Comparison of ENCODE assay signal across 9 mouse cellular contexts in the genomic region with DNA sequence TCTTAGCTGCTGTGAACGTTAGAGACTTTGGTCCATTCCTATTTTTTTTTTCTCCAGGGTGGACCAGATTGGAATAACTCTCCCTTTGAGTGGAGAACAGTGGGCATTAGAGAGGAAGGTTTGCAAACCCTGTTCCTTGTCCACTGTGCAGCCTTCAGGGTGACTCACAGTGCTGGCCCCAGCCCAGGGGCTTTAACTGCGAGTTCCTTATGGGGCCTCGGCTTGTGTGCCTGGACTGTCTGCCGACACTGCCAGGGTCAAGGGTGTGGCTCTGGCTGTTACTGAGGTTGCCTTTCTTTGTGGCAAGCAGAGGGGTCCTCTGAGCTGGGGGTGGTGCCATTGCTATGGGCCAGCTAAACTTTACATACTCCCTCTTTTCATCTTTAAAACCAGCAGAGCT. TPM values are rescaled to one million over a fixed set of nuclear protein-coding genes. Genes with fewer than 3 reads are reported as not detected.
DNase-seq lines count a peak whose midpoint lies in the region; ATAC-seq and TF ChIP-seq lines count a peak whose summit lies in the region.
"Had no signal": no experiment of that assay in that cellular context is flagged by ENCODE, and none has a peak within 500 bp of the region (broad histone marks: within the 10 kb centered on the region; RNA-seq: fewer than 3 reads in every experiment).

No protein-coding gene starts in this region.

- 58% methylated on average over 4 of the region's 4 CpGs for WGBS in lung, postnatal 0 days
- WGBS in intestine, postnatal 0 days: 28% methylated on average over 4 of the region's 4 CpGs

- no peaks in the 10 kb centered on the region for H3K9me3 ChIP-seq in lung, postnatal 0 days (ENCODE audit: low read length)
- no peaks in the 10 kb centered on the region for H3K9me3 ChIP-seq in intestine, postnatal 0 days (ENCODE audit: control insufficient read depth)

- no peak for TF ChIP-seq CTCF in lung, postnatal 0 days (IDR thresholded peaks at IDR 0.05)
- no peak for TF ChIP-seq CTCF in intestine, postnatal 0 days (IDR thresholded peaks at IDR 0.05; ENCODE audit: low read depth)

- H3K27ac ChIP-seq in lung, postnatal 0 days (ENCODE audit: low read length): no peak overlapping the region
- 0 out of 2 replicates have a peak overlapping the region, but pooled peaks have one; percentile 28 for H3K27ac ChIP-seq in intestine, postnatal 0 days (ENCODE audit: low read depth, low read length)

- intact Hi-C loops in gastrocnemius, postnatal 14 days (cut with DNase I; ENCODE audit: low total_unique reads): no loop called here

- no peak for DNase-seq in lung, postnatal 0 days (ENCODE audit: low spot score)
- DNase-seq in lung, postnatal 25 days (ENCODE audit: low spot score): no peak
- peak; percentile 48 to 73 for DNase-seq in adrenal gland, adult 18-20 months (ENCODE audit: low spot score in 2 of 2)
- peak; percentile 74 for DNase-seq in gastrocnemius, postnatal 14 days
- no peak for DNase-seq in spleen, postnatal 4 days (ENCODE audit: low spot score in 2 of 2)
- DNase-seq in kidney, adult 8-10 months: no peak
- no peak for DNase-seq in left cerebral cortex, adult 11 months (ENCODE audit: low spot score)

- no peak overlapping the region for H3K9ac ChIP-seq in lung, postnatal 0 days (replicated peaks; ENCODE audit: low read depth)
- H3K9ac ChIP-seq in intestine, postnatal 0 days (ENCODE audit: low read depth, low read length): no peak overlapping the region

- H3K27me3 ChIP-seq in lung, postnatal 0 days (replicated peaks; ENCODE audit: insufficient read depth, low read length): no peaks in the 10 kb centered on the region
- no peaks in the 10 kb centered on the region for H3K27me3 ChIP-seq in intestine, postnatal 0 days (replicated peaks; ENCODE audit: control insufficient read depth, insufficient read depth, low read length)

- no peaks in the 10 kb centered on the region for H3K36me3 ChIP-seq in lung, postnatal 0 days (ENCODE audit: insufficient read depth, low read length)
- H3K36me3 ChIP-seq in intestine, postnatal 0 days (ENCODE audit: control insufficient read depth, insufficient read depth): peaks cover 14% of the 10 kb centered on the region; the same call in 1 of the 2 replicates

- H3K4me2 ChIP-seq in lung, postnatal 0 days (replicated peaks; ENCODE audit: low read depth, low read length): no peak overlapping the region
- 0 out of 2 replicates have a peak overlapping the region, but pooled peaks have one; percentile 17 for H3K4me2 ChIP-seq in intestine, postnatal 0 days (replicated peaks; ENCODE audit: low read depth)
- H3K4me2 ChIP-seq: midbrain, embryonic 11.5 days had no signal

- 0 out of 2 replicates have a peak, but pooled peaks cover under 1% of the 10 kb centered on the region for H3K4me1 ChIP-seq in lung, postnatal 0 days (ENCODE audit: insufficient read depth, low read depth, low read length)
- H3K4me1 ChIP-seq in intestine, postnatal 0 days (replicated peaks; ENCODE audit: control insufficient read depth, insufficient read depth, low read length): no peaks in the 10 kb centered on the region

- TF ChIP-seq EP300 in lung, postnatal 0 days (IDR thresholded peaks at IDR 0.05): no peak

- peak; percentile 34 for ATAC-seq in lung, postnatal 0 days
- ATAC-seq in intestine, postnatal 0 days: no peak

- no peak overlapping the region for H3K4me3 ChIP-seq in lung, postnatal 0 days (ENCODE audit: low read depth, low read length)
- H3K4me3 ChIP-seq in intestine, postnatal 0 days (ENCODE audit: low read depth, low read length): no peak overlapping the region

RNA-seq across cellular contexts. Expression of a gene that starts 5.8 kb away (rescaled TPM):
- 25.3 and 28.6 TPM in 2 replicates for polyA plus RNA-seq in lung, postnatal 0 days (2015; fragmentation: Nextera tagmentation; extraction: Ambion mirVana)
- 10 to 100 TPM; 32.5 to 33.0 TPM for total RNA-seq in adrenal gland, adult 18-20 months (2021)
- 1 to 10 TPM; 6.5 to 7.8 TPM for total RNA-seq in gastrocnemius, postnatal 14 days (2021)
- 18.3 and 18.5 TPM in 2 replicates for polyA plus RNA-seq in intestine, postnatal 0 days (2015; fragmentation: Nextera tagmentation; extraction: Ambion mirVana)

RNA-seq across cellular contexts. Expression of a gene that starts 23.5 kb away (rescaled TPM):
- 279 and 307 TPM in 2 replicates for polyA plus RNA-seq in lung, postnatal 0 days (2015; fragmentation: Nextera tagmentation; extraction: Ambion mirVana)
- 100 to 1,000 TPM; 209 to 228 TPM for total RNA-seq in adrenal gland, adult 18-20 months (2021)
- total RNA-seq in gastrocnemius, postnatal 14 days (2021): 10 to 100 TPM; 34.2 to 66.6 TPM
- polyA plus RNA-seq in intestine, postnatal 0 days (2015; fragmentation: Nextera tagmentation; extraction: Ambion mirVana): 200 and 202 TPM in 2 replicates

RNA-seq across cellular contexts. Expression of a gene that starts 41.1 kb away (rescaled TPM):
- polyA plus RNA-seq in lung, postnatal 0 days (2015; fragmentation: Nextera tagmentation; extraction: Ambion mirVana): 1.4 TPM in 2 replicates
- total RNA-seq in adrenal gland, adult 18-20 months (2021): 1 to 10 TPM; 1.0 to 1.4 TPM
- 1 to 10 TPM in 1 of 2 experiments, under 1 TPM in 1; 0.84 to 1.0 TPM for total RNA-seq in gastrocnemius, postnatal 14 days (2021)
- 0.44 and 0.59 TPM in 2 replicates for polyA plus RNA-seq in intestine, postnatal 0 days (2015; fragmentation: Nextera tagmentation; extraction: Ambion mirVana)

RNA-seq across cellular contexts. Expression of a gene that starts 49.3 kb away (rescaled TPM):
- polyA plus RNA-seq in lung, postnatal 0 days (2015; fragmentation: Nextera tagmentation; extraction: Ambion mirVana): 8.2 TPM in 2 replicates
- 10 to 100 TPM; 18.5 to 30.4 TPM for total RNA-seq in adrenal gland, adult 18-20 months (2021)
- total RNA-seq in gastrocnemius, postnatal 14 days (2021): 1,000 to 10,000 TPM in 1 of 2 experiments, 100 to 1,000 TPM in 1; 977 to 1,012 TPM
- 25.6 and 28.0 TPM in 2 replicates for polyA plus RNA-seq in intestine, postnatal 0 days (2015; fragmentation: Nextera tagmentation; extraction: Ambion mirVana)

Comparison
In these comparisons a context has a peak if more than half of its experiments do, and no peak if none do; other contexts are left out.
1. DNase-seq: peak in adrenal gland, adult 18-20 months (2 of 2) and gastrocnemius, postnatal 14 days (single experiment); none in lung, postnatal 0 days (single experiment), lung, postnatal 25 days (single experiment), spleen, postnatal 4 days (0 of 2), kidney, adult 8-10 months (0 of 2) and left cerebral cortex, adult 11 months (single experiment).